In genomic region chr14:62602869-62603268, GRCm38 (mm10) we compare ENCODE assay signal across 28 mouse cellular contexts. TPM values are rescaled to one million over a fixed set of nuclear protein-coding genes. Genes with fewer than 3 reads are reported as not detected.
DNase-seq lines count a peak whose midpoint lies in the region; ATAC-seq and TF ChIP-seq lines count a peak whose summit lies in the region.
"Had no signal": no experiment of that assay in that cellular context is flagged by ENCODE, and none has a peak within 500 bp of the region (broad histone marks: within the 10 kb centered on the region; RNA-seq: fewer than 3 reads in every experiment).

No protein-coding gene starts in this region.

- ATAC-seq in hindbrain, embryonic 15.5 days (ENCODE audit: low FRiP score, low read depth): no peak
- ATAC-seq in hindbrain, postnatal 0 days: no peak
- no peak for ATAC-seq in midbrain, embryonic 13.5 days
- no peak for ATAC-seq in stomach, embryonic 16.5 days (ENCODE audit: insufficient read depth, low FRiP score)
- ATAC-seq: CD4-positive, CD25-positive, alpha-beta regulatory T cell, adult 4 months; liver, embryonic 12.5 days; midbrain, embryonic 15.5 days had no signal

- TF ChIP-seq CTCF in hindbrain, postnatal 0 days (IDR thresholded peaks at IDR 0.05; ENCODE audit: low read depth): no peak

- H3K4me1 ChIP-seq in hindbrain, embryonic 15.5 days (replicated peaks): peaks cover 15% of the 10 kb centered on the region
- H3K4me1 ChIP-seq in hindbrain, postnatal 0 days (ENCODE audit: insufficient read depth, low read length): 0 out of 2 replicates have a peak, but pooled peaks cover 5% of the 10 kb centered on the region
- H3K4me1 ChIP-seq in midbrain, embryonic 10.5 days: peaks cover 17% of the 10 kb centered on the region
- H3K4me1 ChIP-seq in midbrain, embryonic 13.5 days (replicated peaks): peaks cover 17% of the 10 kb centered on the region
- no peaks in the 10 kb centered on the region for H3K4me1 ChIP-seq in stomach, embryonic 16.5 days (ENCODE audit: control insufficient read depth, insufficient read depth, low read length)
- H3K4me1 ChIP-seq: embryonic facial prominence, embryonic 10.5 days; limb, embryonic 12.5 days; liver, embryonic 12.5 days had no signal

- H3K4me3 ChIP-seq in hindbrain, embryonic 15.5 days: no peak overlapping the region
- no peak overlapping the region for H3K4me3 ChIP-seq in hindbrain, postnatal 0 days (ENCODE audit: low read length)
- no peak overlapping the region for H3K4me3 ChIP-seq in midbrain, embryonic 10.5 days
- no peak overlapping the region for H3K4me3 ChIP-seq in midbrain, embryonic 13.5 days (replicated peaks)
- H3K4me3 ChIP-seq in stomach, embryonic 16.5 days (replicated peaks; ENCODE audit: low read length): no peak overlapping the region
- H3K4me3 ChIP-seq: embryonic facial prominence, embryonic 10.5 days; heart, embryonic 13.5 days; kidney, embryonic 15.5 days; limb, embryonic 12.5 days; liver, embryonic 12.5 days; midbrain, embryonic 15.5 days had no signal

- H3K27me3 ChIP-seq in hindbrain, embryonic 15.5 days: no peaks in the 10 kb centered on the region
- H3K27me3 ChIP-seq in hindbrain, postnatal 0 days (ENCODE audit: insufficient read depth, low read length): no peaks in the 10 kb centered on the region
- no peaks in the 10 kb centered on the region for H3K27me3 ChIP-seq in midbrain, embryonic 10.5 days (ENCODE audit: low read depth, poor library complexity, severe bottlenecking)
- H3K27me3 ChIP-seq in midbrain, embryonic 13.5 days: no peaks in the 10 kb centered on the region
- H3K27me3 ChIP-seq in stomach, embryonic 16.5 days (ENCODE audit: control insufficient read depth, insufficient read depth, low read length): no peaks in the 10 kb centered on the region
- H3K27me3 ChIP-seq: heart, embryonic 13.5 days; kidney, embryonic 15.5 days; limb, embryonic 12.5 days; liver, embryonic 12.5 days; midbrain, embryonic 15.5 days had no signal

- H3K9ac ChIP-seq in hindbrain, embryonic 15.5 days: no peak overlapping the region
- H3K9ac ChIP-seq in hindbrain, postnatal 0 days (replicated peaks; ENCODE audit: low read length): no peak overlapping the region
- no peak overlapping the region for H3K9ac ChIP-seq in midbrain, embryonic 13.5 days (replicated peaks)
- no peak overlapping the region for H3K9ac ChIP-seq in stomach, embryonic 16.5 days (ENCODE audit: low read length)
- H3K9ac ChIP-seq: heart, embryonic 13.5 days; kidney, embryonic 15.5 days; limb, embryonic 12.5 days; liver, embryonic 12.5 days; midbrain, embryonic 15.5 days had no signal

- peak; percentile 11 for DNase-seq in cerebellum, adult 9-11 months
- DNase-seq in cerebellum, adult 18-20 months: no peak
- DNase-seq in hindbrain, postnatal 0 days (ENCODE audit: low spot score): no peak
- no peak for DNase-seq in midbrain, embryonic 10.5 days (ENCODE audit: low spot score)
- no peak for DNase-seq in lung, postnatal 25 days (ENCODE audit: low spot score)
- DNase-seq: adrenal gland, postnatal 14 days; gastrocnemius, postnatal 14 days; heart, adult 18-20 months; heart, postnatal 14 days; kidney, adult 11 months; lung, adult 18-20 months; lung, postnatal 10 days; thymus, postnatal 25 days had no signal

- no peaks in the 10 kb centered on the region for H3K9me3 ChIP-seq in hindbrain, embryonic 15.5 days
- H3K9me3 ChIP-seq in hindbrain, postnatal 0 days (ENCODE audit: low read length): no peaks in the 10 kb centered on the region
- no peaks in the 10 kb centered on the region for H3K9me3 ChIP-seq in midbrain, embryonic 10.5 days (replicated peaks)
- no peaks in the 10 kb centered on the region for H3K9me3 ChIP-seq in midbrain, embryonic 13.5 days
- no peaks in the 10 kb centered on the region for H3K9me3 ChIP-seq in stomach, embryonic 16.5 days (replicated peaks; ENCODE audit: control insufficient read depth, low read length)
- H3K9me3 ChIP-seq: embryonic facial prominence, embryonic 10.5 days; heart, embryonic 13.5 days; kidney, embryonic 15.5 days; limb, embryonic 12.5 days; liver, embryonic 12.5 days; midbrain, embryonic 15.5 days had no signal

- 0 out of 2 replicates have a peak overlapping the region, but pooled peaks have one; percentile 7 for H3K27ac ChIP-seq in hindbrain, embryonic 15.5 days (replicated peaks)
- no peak overlapping the region for H3K27ac ChIP-seq in hindbrain, postnatal 0 days
- 0 out of 2 replicates have a peak overlapping the region, but pooled peaks have one; percentile 18 for H3K27ac ChIP-seq in midbrain, embryonic 10.5 days (replicated peaks)
- H3K27ac ChIP-seq in midbrain, embryonic 13.5 days: no peak overlapping the region
- peak overlapping the region; percentile 48 for H3K27ac ChIP-seq in stomach, embryonic 16.5 days (ENCODE audit: low read length)
- H3K27ac ChIP-seq: embryonic facial prominence, embryonic 10.5 days; heart, embryonic 13.5 days; kidney, embryonic 15.5 days; limb, embryonic 12.5 days; liver, embryonic 12.5 days; midbrain, embryonic 15.5 days had no signal

- no peak overlapping the region for H3K4me2 ChIP-seq in hindbrain, embryonic 15.5 days
- no peak overlapping the region for H3K4me2 ChIP-seq in hindbrain, postnatal 0 days (ENCODE audit: low read depth, low read length)
- H3K4me2 ChIP-seq in midbrain, embryonic 13.5 days (replicated peaks): no peak overlapping the region
- H3K4me2 ChIP-seq in stomach, embryonic 16.5 days (ENCODE audit: low read depth, low read length): no peak overlapping the region
- H3K4me2 ChIP-seq: heart, embryonic 13.5 days; kidney, embryonic 15.5 days; limb, embryonic 12.5 days; liver, embryonic 12.5 days; midbrain, embryonic 15.5 days had no signal

- 0 out of 2 replicates have a peak, but pooled peaks cover 7% of the 10 kb centered on the region for H3K36me3 ChIP-seq in hindbrain, embryonic 15.5 days
- no peaks in the 10 kb centered on the region; the same call in 1 of the 2 replicates for H3K36me3 ChIP-seq in hindbrain, postnatal 0 days (ENCODE audit: insufficient read depth, low read length)
- H3K36me3 ChIP-seq in midbrain, embryonic 10.5 days: peaks cover 3% of the 10 kb centered on the region; the same call in 1 of the 2 replicates
- H3K36me3 ChIP-seq in midbrain, embryonic 13.5 days: peaks cover 8% of the 10 kb centered on the region
- no peaks in the 10 kb centered on the region for H3K36me3 ChIP-seq in stomach, embryonic 16.5 days (ENCODE audit: control insufficient read depth, insufficient read depth, low read length)
- H3K36me3 ChIP-seq: embryonic facial prominence, embryonic 10.5 days; heart, embryonic 13.5 days; kidney, embryonic 15.5 days; limb, embryonic 12.5 days; liver, embryonic 12.5 days had no signal

- 77% methylated on average over 1 of the region's 1 CpGs for WGBS in hindbrain, embryonic 15.5 days
- 64% methylated on average over 1 of the region's 1 CpGs for WGBS in hindbrain, postnatal 0 days
- WGBS in midbrain, embryonic 10.5 days: 91% methylated on average over 1 of the region's 1 CpGs
- 92% methylated on average over 1 of the region's 1 CpGs for WGBS in midbrain, embryonic 13.5 days
- WGBS in stomach, embryonic 16.5 days: 100% methylated on average over 1 of the region's 1 CpGs

RNA-seq across cellular contexts. Expression of gene Gm4131, which starts 36.1 kb away (rescaled TPM):
- 0.14 and 0.39 TPM in 2 replicates for polyA plus RNA-seq in hindbrain, embryonic 15.5 days (2015; fragmentation: Nextera tagmentation; extraction: Ambion mirVana)
- not detected in 2 replicates for total RNA-seq in hindbrain, postnatal 0 days (2014; rRNA removed)
- 0.25 and 0.26 TPM in 2 replicates for polyA plus RNA-seq in hindbrain, postnatal 0 days (2015; fragmentation: Nextera tagmentation; extraction: Ambion mirVana)
- 0.10 and 0.16 TPM in 2 replicates for polyA plus RNA-seq in midbrain, embryonic 10.5 days (2016; fragmentation: Nextera tagmentation; extraction: Ambion mirVana)
- 0.48 TPM in 1 of 2 replicates, not detected in the other for polyA plus RNA-seq in midbrain, embryonic 13.5 days (2015; fragmentation: Nextera tagmentation; extraction: Ambion mirVana)
- not detected in 2 replicates for polyA plus RNA-seq in stomach, embryonic 16.5 days (2015; fragmentation: Nextera tagmentation; extraction: Ambion mirVana)
- total RNA-seq: adrenal gland, postnatal 14 days; gastrocnemius, postnatal 14 days; heart, adult 18-20 months; heart, postnatal 14 days; layer of hippocampus, postnatal 14 days; left cerebral cortex, postnatal 10 days; megakaryocyte progenitor cell, adult 5-6 weeks had no signal
- polyA plus RNA-seq: CD4-positive, CD25-positive, alpha-beta regulatory T cell, adult 4 months; cortical plate, adult 2 months; embryonic facial prominence, embryonic 10.5 days; heart, embryonic 13.5 days; hindbrain, embryonic 11.5 days; kidney, embryonic 15.5 days; limb, embryonic 12.5 days; liver, embryonic 12.5 days had no signal

RNA-seq across cellular contexts. Expression of gene Fam124a, which starts 47.3 kb away (rescaled TPM):
- 51.3 and 61.8 TPM in 2 replicates for polyA plus RNA-seq in hindbrain, embryonic 15.5 days (2015; fragmentation: Nextera tagmentation; extraction: Ambion mirVana)
- 31.3 and 40.8 TPM in 2 replicates for total RNA-seq in hindbrain, postnatal 0 days (2014; rRNA removed)
- polyA plus RNA-seq in hindbrain, postnatal 0 days (2015; fragmentation: Nextera tagmentation; extraction: Ambion mirVana): 37.5 and 41.2 TPM in 2 replicates
- polyA plus RNA-seq in midbrain, embryonic 10.5 days (2016; fragmentation: Nextera tagmentation; extraction: Ambion mirVana): 3.6 and 4.3 TPM in 2 replicates
- polyA plus RNA-seq in midbrain, embryonic 13.5 days (2015; fragmentation: Nextera tagmentation; extraction: Ambion mirVana): 19.2 and 22.1 TPM in 2 replicates
- 3.7 and 4.7 TPM in 2 replicates for polyA plus RNA-seq in stomach, embryonic 16.5 days (2015; fragmentation: Nextera tagmentation; extraction: Ambion mirVana)
- total RNA-seq: megakaryocyte progenitor cell, adult 5-6 weeks had no signal
- polyA plus RNA-seq: CD4-positive, CD25-positive, alpha-beta regulatory T cell, adult 4 months had no signal

Comparison
In these comparisons a context has a peak if more than half of its experiments do, and no peak if none do; other contexts are left out.
1. H3K27ac ChIP-seq: peak in hindbrain, embryonic 15.5 days (single experiment), midbrain, embryonic 10.5 days (single experiment) and stomach, embryonic 16.5 days (single experiment); none in hindbrain, postnatal 0 days (single experiment) and midbrain, embryonic 13.5 days (single experiment).